Mouse (Mus musculus) neural tube, embryonic 14.5 days (tissue): ENCODE results near the gene Jazf1. TPM values are rescaled to one million over a fixed set of nuclear protein-coding genes. Genes with fewer than 3 reads are reported as not detected.

Source experiments
- ATAC-seq: fragments of 200-750 bp; cut with Nextera tagmentation; 2 replicates; pipeline ENCODE4 v1.8.0; 2017; ENCODE audit warnings: low read depth, mild to moderate bottlenecking, moderate TSS enrichment, moderate library complexity
- H3K27ac ChIP-seq: fragments of 300-500 bp; sonication (generic); 2 replicates; pipeline ENCODE4 v1.5.1; 2014; ENCODE audit warnings: low read depth, mild to moderate bottlenecking, control low read depth, low read length, moderate library complexity, mixed read lengths
- H3K27me3 ChIP-seq: fragments of 300-500 bp; sonication (generic); 2 replicates; pipeline ENCODE4 v1.6.1; 2014; ENCODE audit warnings: low read length; ENCODE audit not compliant: control insufficient read depth, insufficient read depth
- H3K36me3 ChIP-seq: fragments of 300-500 bp; sonication (generic); 2 replicates; pipeline ENCODE4 v1.6.1; 2014; ENCODE audit warnings: low read length, mixed read lengths; ENCODE audit not compliant: control insufficient read depth, insufficient read depth
- H3K4me1 ChIP-seq: fragments of 300-500 bp; sonication (generic); 2 replicates; pipeline ENCODE4 v1.6.1; 2014; ENCODE audit warnings: low read length; ENCODE audit not compliant: control insufficient read depth, insufficient read depth
- H3K4me2 ChIP-seq: fragments of 300-500 bp; sonication (generic); 2 replicates; pipeline ENCODE4 v1.6.1; 2014; ENCODE audit warnings: mild to moderate bottlenecking, low read depth, low read length, control low read depth
- H3K4me3 ChIP-seq: fragments of 300-500 bp; sonication (generic); 2 replicates; pipeline ENCODE4 v1.5.1; 2014; ENCODE audit warnings: low read depth, low read length, control low read depth, mixed read lengths
- H3K9ac ChIP-seq: fragments of 300-500 bp; sonication (generic); replicated peaks from 2 replicates; pipeline ENCODE4 v1.6.1; 2014; ENCODE audit warnings: low read depth, mild to moderate bottlenecking, control low read depth, low read length, mixed read lengths
- H3K9me3 ChIP-seq: fragments of 300-500 bp; sonication (generic); 2 replicates; pipeline ENCODE4 v1.6.1; 2016; ENCODE audit warnings: low read length; ENCODE audit not compliant: control insufficient read depth
- WGBS: fragments of 180-500 bp; shearing (Covaris S2); extraction: QIAGEN DNeasy Blood & Tissue Kit; methylation state at CpG from one replicate; pipeline ENCODE4 v1.1.7; 2014; 5-methylcytosine and 5-hydroxymethylcytosine counted together
- polyA plus RNA-seq: library from polyadenylated mRNA; unstranded; fragments of >200 nt; fragmentation: Nextera tagmentation; extraction: Ambion mirVana; gene quantifications from 2 replicates; pipeline ENCODE4 v1.2.1, GENCODE M21; 2014

The Jazf1 gene
- polyA plus RNA-seq, 1 experiment from 2014 or later, result 64.4 TPM

GRCm38 (mm10) chr6:52843027-52843426, 225.4 kb downstream of the Jazf1 start:
- Histone ChIP-seq H3K9me3 (no peaks in the 10 kb centered on the region), H3K4me1 (peaks cover 10% of the 10 kb centered on the region; the same call in 1 of the 2 replicates), H3K27ac (no peak overlapping the region), H3K27me3 (no peaks in the 10 kb centered on the region), H3K4me2 (no peak overlapping the region), H3K4me3 (no peak overlapping the region), H3K9ac (no peak overlapping the region), H3K36me3 (no peaks in the 10 kb centered on the region)
- no peak for ATAC-seq
- 69% methylated on average over 4 of the region's 4 CpGs for WGBS

DNA sequence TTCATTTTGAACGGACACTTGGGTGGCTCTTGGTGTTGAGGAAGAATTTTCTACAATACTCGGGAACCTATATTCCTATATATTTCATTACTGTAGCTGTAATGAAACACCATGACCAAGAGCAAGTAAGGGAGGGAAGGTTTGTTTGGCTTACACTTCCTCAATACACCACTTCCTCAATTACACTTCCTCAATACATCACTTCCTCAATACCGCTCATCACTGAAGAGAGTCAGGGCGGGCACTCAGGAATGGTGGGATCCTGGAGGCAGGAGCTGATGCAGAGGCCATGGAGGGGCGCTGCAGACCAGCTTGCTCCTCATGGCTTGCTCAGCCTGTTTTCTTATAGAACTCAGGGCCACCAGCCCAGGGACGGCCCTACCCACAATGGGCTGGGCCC, 225.8 kb downstream of the Jazf1 start:
- Histone ChIP-seq H3K36me3 (no peaks in the 10 kb centered on the region), H3K4me3 (no peak overlapping the region), H3K27me3 (no peaks in the 10 kb centered on the region), H3K27ac (no peak overlapping the region), H3K4me2 (no peak overlapping the region), H3K4me1 (peaks cover 10% of the 10 kb centered on the region; the same call in 1 of the 2 replicates), H3K9ac (no peak overlapping the region), H3K9me3 (no peaks in the 10 kb centered on the region)
- 81% methylated on average over 6 of the region's 6 CpGs for WGBS
- ATAC-seq, result no peak

DNA sequence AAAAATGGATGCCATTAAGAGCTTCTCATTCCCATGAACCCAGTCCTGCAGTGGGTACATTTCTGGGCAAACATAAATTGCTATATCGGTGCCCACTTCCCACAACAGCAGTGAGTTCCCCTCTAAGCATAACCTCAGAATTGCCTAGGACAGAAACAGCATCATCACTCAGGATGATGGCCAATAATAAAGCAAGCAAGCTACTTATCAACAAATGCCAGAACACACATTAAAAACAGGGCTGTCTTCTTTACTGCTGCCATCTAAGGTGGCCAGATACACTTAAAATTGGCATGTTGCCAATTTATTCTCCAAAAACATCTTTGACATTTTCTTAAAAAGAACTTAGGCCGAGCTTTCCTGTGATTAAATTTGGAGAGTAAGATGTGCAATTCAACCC, 226.8 kb downstream of the Jazf1 start:
- Histone ChIP-seq H3K27me3 (no peaks in the 10 kb centered on the region), H3K27ac (no peak overlapping the region), H3K9me3 (no peaks in the 10 kb centered on the region), H3K36me3 (no peaks in the 10 kb centered on the region), H3K9ac (no peak overlapping the region), H3K4me3 (no peak overlapping the region), H3K4me2 (no peak overlapping the region), H3K4me1 (peaks cover 10% of the 10 kb centered on the region; the same call in 1 of the 2 replicates)
- 88% methylated on average over 2 of the region's 2 CpGs for WGBS
- no peak for ATAC-seq

- H3K27ac ChIP-seq, result no peak overlapping the region
- H3K9me3 ChIP-seq, result no peaks in the 10 kb centered on the region
- no peak overlapping the region for H3K9ac ChIP-seq
- ATAC-seq, result peak; percentile 44; the same call in 1 of the 2 replicates
- H3K36me3 ChIP-seq, result no peaks in the 10 kb centered on the region
- peaks cover 10% of the 10 kb centered on the region; the same call in 1 of the 2 replicates for H3K4me1 ChIP-seq
- H3K27me3 ChIP-seq, result no peaks in the 10 kb centered on the region
- H3K4me2 ChIP-seq, result no peak overlapping the region
- 21% methylated on average over 9 of the region's 9 CpGs for WGBS
- H3K4me3 ChIP-seq, result no peak overlapping the region
Measured at GRCm38 (mm10) chr6:52840589-52841044, 227.8 kb downstream of the Jazf1 start.

GRCm38 (mm10) chr6:52838691-52839090, 229.7 kb downstream of the Jazf1 start:
- Histone ChIP-seq H3K27ac (no peak overlapping the region), H3K36me3 (no peaks in the 10 kb centered on the region)
- ATAC-seq, result peak; percentile 74

DNA sequence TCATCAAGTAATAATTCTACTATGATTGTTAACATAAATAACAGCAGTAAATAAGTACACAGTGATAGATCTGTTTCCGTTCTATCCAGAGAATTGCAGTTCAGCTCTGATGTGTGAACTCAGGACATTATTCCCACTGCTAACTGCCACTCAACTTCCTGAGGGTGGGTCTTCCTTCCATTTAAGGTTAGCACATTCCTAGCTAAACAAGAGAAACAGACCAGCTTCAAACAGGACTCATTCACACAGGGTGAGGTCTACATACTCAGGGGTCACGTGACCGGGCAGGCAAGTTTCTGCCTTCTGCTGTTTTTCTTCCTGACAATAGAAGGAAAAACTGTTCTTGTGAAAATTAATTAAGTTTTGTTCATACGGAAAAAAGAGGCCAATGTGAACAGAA, 230.6 kb downstream of the Jazf1 start:
- Histone ChIP-seq H3K9me3 (no peaks in the 10 kb centered on the region), H3K36me3 (no peaks in the 10 kb centered on the region), H3K27ac (no peak overlapping the region), H3K27me3 (no peaks in the 10 kb centered on the region), H3K4me1 (peaks cover 10% of the 10 kb centered on the region; the same call in 1 of the 2 replicates), H3K4me3 (no peak overlapping the region), H3K4me2 (no peak overlapping the region), H3K9ac (no peak overlapping the region)
- no peak for ATAC-seq
- WGBS, result 65% methylated on average over 4 of the region's 4 CpGs

More at GRCm38 (mm10) chr6:52838691-52839090, 229.7 kb downstream of the Jazf1 start:
- Histone ChIP-seq H3K4me2 (no peak overlapping the region), H3K4me3 (no peak overlapping the region), H3K9ac (no peak overlapping the region), H3K27me3 (no peaks in the 10 kb centered on the region), H3K9me3 (no peaks in the 10 kb centered on the region), H3K4me1 (peaks cover 10% of the 10 kb centered on the region; the same call in 1 of the 2 replicates)
- 2% methylated on average over 8 of the region's 8 CpGs for WGBS

DNA sequence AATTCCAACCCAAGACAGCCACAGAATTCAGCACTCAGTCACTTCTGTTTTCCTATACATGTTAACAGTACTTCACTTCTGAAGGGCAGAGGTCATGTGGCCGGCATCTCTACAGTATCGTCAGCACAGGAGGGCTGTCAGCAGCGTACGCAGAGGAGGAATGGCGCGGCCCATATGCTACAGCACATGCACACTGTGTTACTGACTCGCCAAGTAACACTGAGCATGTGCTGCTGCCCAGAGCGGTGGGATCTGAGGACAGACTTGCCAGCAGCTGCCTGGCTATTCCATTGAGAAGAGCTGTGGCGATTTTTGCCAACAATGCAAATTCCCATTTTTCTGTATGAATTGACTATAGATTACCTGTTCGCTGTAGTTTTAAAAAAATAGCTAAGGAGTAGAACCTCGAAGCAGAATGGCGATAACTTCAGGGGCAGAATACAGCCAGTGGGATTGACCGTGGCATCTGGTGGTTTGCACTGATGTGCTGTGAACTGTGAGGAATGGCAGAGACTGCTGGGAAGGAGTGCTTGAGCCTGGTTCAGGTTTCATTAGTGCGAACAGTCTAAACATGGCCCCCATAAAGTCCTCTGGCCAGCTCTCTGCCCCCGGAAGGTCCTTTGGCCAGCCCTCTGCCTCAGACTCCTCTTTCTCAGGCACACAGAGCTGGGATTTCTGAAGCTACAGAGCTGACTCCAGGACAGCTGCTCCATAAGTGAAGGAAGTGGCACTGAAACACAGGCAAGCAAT, 232.1 kb downstream of the Jazf1 start:
- H3K4me1 ChIP-seq, result peaks cover 10% of the 10 kb centered on the region; the same call in 1 of the 2 replicates
- no peak for ATAC-seq
- WGBS, result 72% methylated on average over 15 of the region's 15 CpGs

DNA sequence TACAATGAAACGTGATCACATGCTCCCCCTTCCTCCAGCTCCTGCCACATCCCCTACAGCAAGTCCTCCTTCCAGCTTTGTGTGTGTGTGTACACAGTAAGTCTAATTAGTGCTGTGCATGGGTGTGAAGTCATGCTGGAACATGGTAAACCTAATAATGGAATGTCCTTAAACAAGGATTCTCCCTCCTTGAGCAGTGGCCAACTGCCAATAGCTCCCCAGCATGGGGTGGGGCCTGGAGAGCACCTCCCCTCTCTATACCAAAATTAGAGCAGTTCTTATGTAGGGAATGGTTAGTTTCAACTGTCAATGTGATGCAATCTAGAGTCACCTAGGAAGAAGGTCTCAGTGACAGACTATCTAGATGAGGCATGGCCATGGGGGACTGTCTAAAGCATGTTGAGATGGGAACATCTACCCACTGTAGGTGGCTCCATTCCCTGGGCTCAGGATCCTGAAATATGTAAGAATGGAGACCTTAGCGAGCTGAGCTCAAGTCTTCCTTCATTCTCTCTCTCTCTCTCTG, 240.6 kb downstream of the Jazf1 start:
- Histone ChIP-seq H3K27ac (no peak overlapping the region), H3K9ac (no peak overlapping the region), H3K9me3 (no peaks in the 10 kb centered on the region), H3K36me3 (no peaks in the 10 kb centered on the region), H3K27me3 (no peaks in the 10 kb centered on the region), H3K4me1 (no peaks in the 10 kb centered on the region), H3K4me2 (no peak overlapping the region), H3K4me3 (no peak overlapping the region)
- ATAC-seq, result no peak
- 85% methylated on average over 2 of the region's 2 CpGs for WGBS

More for the DNA sequence above, 232.1 kb downstream of the Jazf1 start:
- H3K27me3 ChIP-seq, result no peaks in the 10 kb centered on the region
- no peaks in the 10 kb centered on the region for H3K9me3 ChIP-seq
- H3K4me3 ChIP-seq, result no peak overlapping the region
- H3K36me3 ChIP-seq, result no peaks in the 10 kb centered on the region
- H3K9ac ChIP-seq, result no peak overlapping the region
- no peak overlapping the region for H3K27ac ChIP-seq
- H3K4me2 ChIP-seq, result no peak overlapping the region

- no peaks in the 10 kb centered on the region for H3K27me3 ChIP-seq
- no peak overlapping the region for H3K27ac ChIP-seq
- no peak overlapping the region for H3K4me3 ChIP-seq
- WGBS, result 83% methylated on average over 5 of the region's 5 CpGs
- H3K4me2 ChIP-seq, result no peak overlapping the region
- no peaks in the 10 kb centered on the region for H3K36me3 ChIP-seq
- H3K4me1 ChIP-seq, result no peaks in the 10 kb centered on the region
- H3K9me3 ChIP-seq, result no peaks in the 10 kb centered on the region
- no peak for ATAC-seq
- H3K9ac ChIP-seq, result no peak overlapping the region
Measured at GRCm38 (mm10) chr6:52825535-52825934, 242.9 kb downstream of the Jazf1 start.
